Mouse (Mus musculus) liver, postnatal 0 days (tissue): Measurements from ENCODE around the gene Tstd3.

Experiments
- CTCF ChIP-seq: sonication (generic); IDR thresholded peaks from 2 replicates; pipeline ENCODE4 v1.5.1; 2016; ENCODE audit warnings: antibody characterized with exemption, low read depth
- EP300 ChIP-seq: IDR thresholded peaks from 2 replicates; pipeline ENCODE4 v1.6.1; 2016; ENCODE audit warnings: antibody characterized with exemption, low read depth, mild to moderate bottlenecking

DNA sequence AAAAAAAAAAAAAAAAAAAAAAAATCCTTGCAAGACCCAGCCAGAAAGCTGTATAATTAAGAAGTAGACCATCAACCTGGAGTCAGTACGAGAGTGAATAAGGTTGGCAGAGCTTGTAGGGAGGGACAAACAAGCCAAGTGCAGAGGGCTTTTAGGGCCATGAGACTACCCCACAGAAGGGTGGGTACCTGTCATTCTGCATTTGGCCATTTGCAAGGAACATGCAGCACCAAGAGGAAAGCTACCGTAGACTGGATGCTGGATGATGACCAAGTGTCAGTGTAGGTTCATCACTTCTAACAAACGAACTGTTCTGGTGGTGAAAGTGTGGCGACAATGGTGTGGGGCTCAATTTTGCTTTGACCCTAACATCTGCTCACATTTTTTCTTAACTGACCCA, 22.8 kb upstream of the Tstd3 start:
- TF ChIP-seq CTCF: no peak
- no peak for TF ChIP-seq EP300
